Mouse (Mus musculus) ES-Bruce4 (cell line): Measurements from ENCODE around the gene Isca2.

Experiments
- CTCF ChIP-seq: IDR thresholded peaks from one replicate; pipeline ENCODE4 v1.8.1; 2011; ENCODE audit warnings: low read depth, low read length
- POLR2A ChIP-seq: IDR thresholded peaks from one replicate; pipeline ENCODE4 v1.8.1; 2011; ENCODE audit warnings: low read length; ENCODE audit not compliant: insufficient read depth

- no peak for TF ChIP-seq POLR2A
- TF ChIP-seq CTCF: no peak
Measured at GRCm38 (mm10) chr12:84805228-84805842, 32.3 kb downstream of the Isca2 start.
